Mouse (Mus musculus) liver, postnatal 0 days (tissue): ENCODE measurements at regions not wholly inside any gene's neighbourhood (a gene's known extent, or its start where the extent isn't known, plus 50 kb on each side); places are given as distances from the start of the nearest gene placed in this dataset.

Experiments
- CTCF ChIP-seq: sonication (generic); IDR thresholded peaks from 2 replicates; pipeline ENCODE4 v1.5.1; 2016; ENCODE audit warnings: antibody characterized with exemption, low read depth
- EP300 ChIP-seq: IDR thresholded peaks from 2 replicates; pipeline ENCODE4 v1.6.1; 2016; ENCODE audit warnings: antibody characterized with exemption, low read depth, mild to moderate bottlenecking

DNA sequence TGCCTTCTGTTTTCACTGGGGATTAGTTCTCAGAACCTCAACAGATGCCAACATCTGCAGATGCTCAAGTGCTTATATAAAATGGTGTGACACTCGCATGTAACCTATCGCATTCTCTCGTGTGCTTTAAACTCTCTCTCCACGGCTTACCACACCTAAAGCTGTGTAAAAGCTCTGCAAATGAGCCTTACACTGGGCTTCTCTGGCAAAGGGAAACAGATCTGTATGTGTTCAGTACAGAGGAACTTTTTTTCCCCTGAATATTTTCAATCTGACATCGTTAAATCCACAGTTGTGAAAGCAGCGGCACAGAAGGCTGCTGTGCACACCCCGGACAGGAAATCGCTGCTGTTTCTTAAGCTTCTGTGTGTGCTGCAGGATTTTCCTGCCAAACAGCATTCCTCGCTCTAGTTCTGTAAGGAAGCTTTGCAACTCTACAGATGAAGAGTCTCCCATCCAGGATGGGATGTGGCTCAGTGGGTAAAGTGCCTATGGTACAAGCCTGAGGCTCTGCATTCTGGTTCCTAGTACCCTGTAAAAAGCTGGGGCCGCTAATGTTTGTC lies 206.3 kb downstream of the Sox11 start:
- no peak for TF ChIP-seq EP300
- no peak for TF ChIP-seq CTCF
